Mouse (Mus musculus) frontal cortex, postnatal 36 days (tissue): Measurements from ENCODE around the gene C530008M17Rik.
A peak's percentile ranks its signal among the peaks of the same experiment; 100 is the strongest.

Source experiments
- DNase-seq, 2 experiments: peaks; one replicate each; pipeline ENCODE4 v3.0.0; 2022; ENCODE audit warnings: low spot score in 2 of 2

Gene C530008M17Rik

DNA sequence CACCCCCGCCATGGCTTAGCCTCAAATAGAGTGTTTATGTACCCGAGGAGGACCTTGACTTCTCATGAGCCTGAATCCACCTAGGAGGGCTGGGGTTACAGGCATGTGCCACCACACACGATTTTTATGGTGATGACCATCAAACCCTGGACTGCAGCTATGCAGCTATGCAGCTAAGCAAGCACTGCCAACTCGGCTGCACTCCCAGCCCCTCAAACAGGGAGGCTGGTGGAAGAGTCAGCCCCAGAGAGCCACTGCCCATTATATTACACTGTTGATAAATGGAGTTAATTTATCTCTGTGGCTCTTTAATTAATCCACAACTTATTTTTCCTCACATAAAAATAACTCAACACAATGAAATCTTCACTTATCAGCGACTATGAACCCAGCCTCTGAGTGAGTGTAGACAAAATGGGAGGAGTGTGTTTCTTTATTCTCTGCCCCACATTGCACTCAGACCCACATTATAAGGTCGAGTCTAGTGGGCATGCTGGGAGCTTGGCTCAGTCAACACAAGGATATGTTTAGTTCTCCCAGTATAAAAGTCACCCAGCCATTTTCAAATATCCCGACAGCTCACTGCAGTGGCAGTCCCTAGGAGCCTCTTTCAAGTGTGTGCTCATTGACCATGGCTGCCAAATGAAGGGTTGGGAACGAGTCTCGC lies 117.3 kb downstream of the C530008M17Rik start:
- no peak for DNase-seq

GRCm38 (mm10) chr5:76779094-76779615 lies 122.8 kb downstream of the C530008M17Rik start:
- no peak for DNase-seq

- DNase-seq, result no peak
Measured at GRCm38 (mm10) chr5:76781943-76782342, 125.6 kb downstream of the C530008M17Rik start.

DNA sequence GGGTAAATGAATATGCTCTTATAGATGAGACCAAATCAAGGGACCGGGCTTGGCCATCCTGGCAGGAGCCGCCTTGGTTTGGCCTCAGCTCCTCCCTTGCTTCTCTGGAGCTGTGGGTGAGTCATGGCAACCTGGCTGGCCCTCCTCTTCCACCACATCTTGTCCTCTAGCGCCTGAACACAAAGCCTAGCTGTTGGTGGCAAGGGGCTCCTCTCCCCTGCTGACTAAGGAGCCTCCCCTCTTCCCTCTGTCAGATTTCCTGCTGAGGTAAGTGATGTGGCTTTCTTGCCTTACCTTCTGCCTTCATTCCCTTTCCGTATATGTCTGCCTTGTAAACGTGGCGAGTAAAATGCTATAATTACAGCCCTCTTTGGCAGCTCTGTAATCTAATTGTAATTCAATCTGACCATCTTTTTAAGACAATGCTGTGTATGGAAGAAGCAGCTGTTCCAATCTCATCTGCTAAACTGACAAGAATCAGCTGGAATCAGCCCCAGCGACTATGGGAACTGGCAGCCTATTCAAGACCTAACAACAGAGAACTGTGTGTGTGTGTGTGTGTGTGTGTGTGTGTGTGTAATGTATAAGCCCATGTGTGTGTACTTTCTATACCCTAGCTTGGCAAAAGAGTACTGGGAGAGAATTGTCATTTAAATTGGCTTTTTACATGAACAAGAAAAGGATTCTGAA lies 126.2 kb downstream of the C530008M17Rik start:
- DNase-seq, result peak in 1 of 2 experiments; percentile 22

DNA sequence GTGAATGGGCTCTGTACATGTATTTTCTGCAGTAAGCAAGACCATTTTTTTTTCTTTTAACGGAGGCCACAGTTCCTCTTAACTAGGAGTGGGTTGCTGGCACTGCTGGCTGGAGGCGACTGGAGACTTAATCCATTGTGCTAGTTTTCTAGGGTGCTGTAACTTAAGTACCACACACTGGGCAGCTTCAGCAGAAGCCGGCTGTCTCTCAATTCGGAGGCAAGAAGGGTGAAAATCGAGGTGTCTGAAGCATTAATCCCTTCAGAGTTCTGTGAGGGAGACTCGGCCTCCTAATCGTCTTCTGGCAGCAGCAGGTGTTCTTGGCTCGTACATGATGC lies 126.8 kb downstream of the C530008M17Rik start:
- DNase-seq, result no peak

GRCm38 (mm10) chr5:76784151-76784723 lies 127.9 kb downstream of the C530008M17Rik start:
- no peak for DNase-seq

- no peak for DNase-seq
Measured at GRCm38 (mm10) chr5:76785013-76785412, 128.7 kb downstream of the C530008M17Rik start.

DNA sequence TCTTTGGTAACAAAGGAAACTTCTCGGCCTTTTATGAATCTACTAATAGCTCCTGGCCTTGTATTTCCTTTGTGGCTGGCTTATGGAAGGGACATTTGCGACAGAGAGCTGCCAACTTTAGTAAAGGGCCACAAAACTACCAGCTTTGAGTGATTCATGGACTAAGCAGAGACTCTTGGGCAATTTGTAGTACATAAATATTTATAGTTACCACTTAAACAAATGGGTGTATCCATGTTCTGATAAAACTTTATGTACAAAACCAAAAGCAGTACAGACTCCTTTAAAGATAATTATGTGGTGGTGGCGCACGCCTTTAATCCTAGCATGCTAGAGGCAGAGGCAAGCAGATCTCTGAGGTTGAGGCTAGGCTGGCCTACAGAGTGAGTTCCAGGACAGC lies 133.6 kb downstream of the C530008M17Rik start:
- DNase-seq, result no peak

- no peak for DNase-seq
Measured at GRCm38 (mm10) chr5:76791280-76791679, 135.0 kb downstream of the C530008M17Rik start.

DNA sequence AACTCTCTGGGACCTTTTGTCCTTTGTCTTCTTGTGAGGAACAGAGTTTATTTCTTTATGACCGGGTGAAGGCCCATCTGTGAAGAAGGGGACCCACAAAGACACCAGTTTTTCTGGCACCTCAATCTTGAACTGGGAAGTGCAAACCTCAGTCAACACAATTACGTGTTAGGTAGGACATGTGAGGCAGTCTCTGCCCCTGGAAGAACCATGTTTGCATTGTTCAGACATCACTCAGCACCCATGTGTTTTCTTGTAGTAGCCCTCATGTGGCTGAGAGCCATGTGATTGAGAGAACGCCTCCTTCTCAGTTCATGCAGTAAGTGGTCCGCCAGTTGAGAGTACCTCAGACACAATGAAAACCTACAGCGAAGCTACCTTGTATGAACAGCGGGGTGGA lies 136.4 kb downstream of the C530008M17Rik start:
- no peak for DNase-seq

- DNase-seq, result no peak
Measured at GRCm38 (mm10) chr5:76798043-76798442, 141.7 kb downstream of the C530008M17Rik start.

- DNase-seq, result no peak
Measured at GRCm38 (mm10) chr5:76799471-76799870, 143.2 kb downstream of the C530008M17Rik start.

DNA sequence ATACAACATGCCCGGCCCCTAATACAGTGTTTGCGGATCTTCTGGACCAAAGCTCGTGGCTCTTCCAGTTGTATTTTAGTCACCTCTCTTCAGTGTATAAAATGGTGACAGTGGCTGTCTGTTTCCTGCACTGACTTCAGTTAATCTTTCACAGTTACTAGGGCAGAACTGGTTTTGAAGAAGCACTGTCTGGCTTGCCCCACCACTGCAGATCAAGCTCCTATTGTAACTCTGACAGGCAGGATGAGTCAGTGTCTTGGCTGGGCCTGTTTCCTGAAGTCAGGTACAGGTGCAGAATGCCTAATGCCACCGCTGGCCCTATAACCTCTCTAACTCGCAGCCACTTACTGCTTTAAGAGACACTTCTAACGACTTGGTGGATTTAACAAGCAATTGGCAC lies 152.7 kb downstream of the C530008M17Rik start:
- no peak for DNase-seq

GRCm38 (mm10) chr5:76815035-76815434 lies 158.7 kb downstream of the C530008M17Rik start:
- DNase-seq, result peak in 1 of 2 experiments; percentile 36

GRCm38 (mm10) chr5:76815786-76816455 lies 159.6 kb downstream of the C530008M17Rik start:
- DNase-seq, result no peak

- no peak for DNase-seq
Measured at GRCm38 (mm10) chr5:76816748-76817147, 160.4 kb downstream of the C530008M17Rik start.

GRCm38 (mm10) chr5:76817678-76818077 lies 161.4 kb downstream of the C530008M17Rik start:
- peak in 1 of 2 experiments; percentile 28 for DNase-seq

- no peak for DNase-seq
Measured at GRCm38 (mm10) chr5:76818807-76819206, 162.5 kb downstream of the C530008M17Rik start.

DNA sequence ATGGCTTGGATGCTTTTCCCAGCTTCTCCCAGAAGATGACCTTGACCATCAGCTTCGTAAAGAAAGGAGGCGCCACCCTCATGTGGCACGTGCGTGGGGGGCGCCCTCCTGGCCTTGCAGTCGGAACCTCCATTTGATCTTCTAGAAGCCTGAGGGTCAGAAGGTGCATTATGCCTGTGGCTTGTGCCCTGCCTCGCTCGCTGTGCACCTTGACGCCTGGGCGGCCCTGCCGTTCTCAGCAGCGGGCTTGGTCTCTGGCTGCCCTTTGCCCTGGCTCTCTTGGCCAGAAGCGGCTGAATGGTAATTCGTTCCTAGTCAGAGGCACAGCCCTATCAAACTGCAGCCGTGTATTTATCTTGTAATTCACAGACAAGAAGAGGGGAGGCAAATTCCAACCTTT lies 165.8 kb downstream of the C530008M17Rik start:
- no peak for DNase-seq

- DNase-seq, result no peak
Measured at GRCm38 (mm10) chr5:76828527-76829240, 172.4 kb downstream of the C530008M17Rik start.

- DNase-seq, result no peak
Measured at GRCm38 (mm10) chr5:76832529-76833210, 176.4 kb downstream of the C530008M17Rik start.
